Mouse (Mus musculus): ENCODE data around the gene Dlgap4. TPM values are rescaled to one million over a fixed set of nuclear protein-coding genes. Genes with fewer than 3 reads are reported as not detected.

Dlgap4 gene
- polyA plus RNA-seq, 1 experiment from 2014 or later: 10.4 TPM

DNA sequence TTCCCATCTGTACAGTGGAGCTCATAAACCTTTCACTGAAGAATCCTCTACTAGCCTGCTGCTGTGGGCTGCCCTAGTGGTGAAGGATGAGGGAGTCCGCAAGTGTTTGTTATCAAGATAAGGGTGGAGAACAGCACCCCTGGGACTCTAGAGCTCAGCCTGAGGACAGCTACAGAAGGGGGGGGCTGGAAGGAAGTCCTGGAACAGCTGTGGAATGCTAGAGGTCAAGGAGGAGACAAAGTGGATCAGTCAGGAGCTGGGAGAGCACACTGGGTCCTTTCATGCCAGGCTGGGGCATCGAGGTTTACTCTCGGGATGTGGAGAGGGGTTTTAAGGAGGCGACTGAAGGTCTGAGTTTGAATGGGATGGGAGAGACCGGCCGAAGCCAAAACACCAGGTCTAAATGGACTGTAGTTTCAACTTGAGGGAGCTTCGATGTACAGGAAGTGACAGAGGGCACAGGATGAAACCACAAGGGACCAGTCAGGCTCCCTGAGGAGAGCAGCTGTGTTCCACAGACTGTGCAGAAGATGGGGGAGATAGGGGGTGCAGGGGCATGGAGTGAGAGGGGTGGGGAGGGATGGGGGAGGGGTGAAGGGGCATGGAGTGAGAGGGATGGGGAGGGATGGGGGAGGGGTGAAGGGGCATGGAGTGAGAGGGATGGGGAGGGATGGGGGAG is 164.0 kb downstream of the Dlgap4 start:
- Histone ChIP-seq H3K9ac (no peak overlapping the region), H3K4me3 (replicated peaks) (no peak overlapping the region), H3K27ac (replicated peaks) (no peak overlapping the region), H3K4me1 (replicated peaks) (peaks cover 65% of the 10 kb centered on the region), H3K9me3 (replicated peaks) (no peaks in the 10 kb centered on the region), H3K4me2 (no peak overlapping the region), H3K36me3 (replicated peaks) (no peaks in the 10 kb centered on the region), H3K27me3 (peaks cover 20% of the 10 kb centered on the region)
- WGBS (ENCODE audit: insufficient replicate concordance): 42% methylated on average over 7 of the region's 7 CpGs
- ATAC-seq (ENCODE audit: insufficient read depth): no peak

DNA sequence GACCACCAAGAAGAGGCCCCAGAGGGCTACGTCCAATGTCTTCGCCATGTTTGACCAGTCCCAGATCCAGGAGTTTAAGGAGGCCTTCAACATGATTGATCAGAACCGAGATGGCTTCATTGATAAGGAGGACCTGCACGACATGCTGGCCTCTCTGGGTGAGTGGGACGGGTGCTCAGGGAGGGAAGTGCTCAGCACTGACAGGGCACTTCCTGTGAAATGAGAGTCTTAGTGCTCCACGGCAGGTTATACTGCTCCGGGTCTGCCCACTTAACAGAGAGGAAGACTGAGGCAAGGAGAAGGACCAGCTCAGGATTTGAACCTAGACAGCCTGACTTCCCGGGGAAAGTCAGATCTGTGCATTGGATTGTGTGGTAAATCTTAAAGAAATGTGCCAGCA is 165.1 kb downstream of the Dlgap4 start:
- H3K4me2 ChIP-seq: no peak overlapping the region
- H3K4me1 ChIP-seq (replicated peaks): peaks cover 76% of the 10 kb centered on the region
- 62% methylated on average over 8 of the region's 8 CpGs for WGBS (ENCODE audit: insufficient replicate concordance)
- H3K9ac ChIP-seq: no peak overlapping the region
- no peak overlapping the region for H3K27ac ChIP-seq (replicated peaks)
- peaks cover 20% of the 10 kb centered on the region for H3K27me3 ChIP-seq
- no peak for ATAC-seq (ENCODE audit: insufficient read depth)
- H3K4me3 ChIP-seq (replicated peaks): no peak overlapping the region
- no peaks in the 10 kb centered on the region for H3K9me3 ChIP-seq (replicated peaks)
- no peaks in the 10 kb centered on the region for H3K36me3 ChIP-seq (replicated peaks)

DNA sequence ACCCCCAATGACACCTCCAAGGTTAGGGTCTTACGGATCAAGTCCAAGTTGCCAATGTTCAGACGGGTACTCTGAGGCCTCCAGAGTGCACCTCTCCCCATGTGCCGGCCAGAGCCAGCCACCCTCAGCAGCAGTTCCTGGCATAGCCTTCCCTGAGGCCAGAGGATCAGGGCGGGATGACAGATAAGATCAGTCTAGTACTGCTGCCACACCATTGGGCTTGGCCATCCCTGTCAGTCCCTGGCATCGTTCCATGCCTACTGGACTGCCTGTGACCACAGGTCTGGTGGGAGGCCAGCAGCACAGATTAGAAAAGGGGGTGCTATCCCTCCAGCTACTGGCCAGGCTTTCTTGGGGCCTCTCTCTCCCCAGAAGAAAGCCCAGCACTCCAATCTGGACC is 165.5 kb downstream of the Dlgap4 start:
- 56% methylated on average over 5 of the region's 5 CpGs for WGBS (ENCODE audit: insufficient replicate concordance)
- Histone ChIP-seq H3K27me3 (peaks cover 20% of the 10 kb centered on the region), H3K27ac (replicated peaks) (no peak overlapping the region), H3K4me3 (replicated peaks) (no peak overlapping the region), H3K9ac (no peak overlapping the region), H3K4me1 (replicated peaks) (peaks cover 81% of the 10 kb centered on the region), H3K36me3 (replicated peaks) (no peaks in the 10 kb centered on the region), H3K9me3 (replicated peaks) (no peaks in the 10 kb centered on the region), H3K4me2 (no peak overlapping the region)
- no peak for ATAC-seq (ENCODE audit: insufficient read depth)

DNA sequence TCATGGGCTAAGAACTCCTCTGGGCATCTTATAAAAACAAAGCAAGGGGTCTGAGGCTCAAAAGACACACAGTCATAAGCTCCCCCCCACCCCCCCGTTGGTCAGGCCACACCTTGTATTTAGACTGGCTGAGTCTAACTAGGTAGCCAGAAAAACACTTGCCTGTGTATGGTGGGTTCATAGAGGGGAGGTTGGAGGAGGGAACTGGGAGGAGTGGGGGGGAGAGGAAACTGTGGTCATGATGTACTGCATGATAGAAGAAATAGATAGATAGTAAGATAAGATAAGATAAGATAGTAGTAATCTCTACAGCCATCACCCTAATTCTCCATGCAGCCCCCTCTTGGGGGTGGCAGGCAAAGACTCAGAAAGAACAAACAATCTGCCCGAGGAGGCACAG is 166.0 kb downstream of the Dlgap4 start:
- WGBS (ENCODE audit: insufficient replicate concordance): 35% methylated on average over 2 of the region's 2 CpGs
- peaks cover 85% of the 10 kb centered on the region for H3K4me1 ChIP-seq (replicated peaks)
- no peak overlapping the region for H3K4me2 ChIP-seq
- H3K9ac ChIP-seq: no peak overlapping the region
- peaks cover 18% of the 10 kb centered on the region for H3K27me3 ChIP-seq
- no peaks in the 10 kb centered on the region for H3K9me3 ChIP-seq (replicated peaks)
- H3K36me3 ChIP-seq (replicated peaks): no peaks in the 10 kb centered on the region
- H3K4me3 ChIP-seq (replicated peaks): no peak overlapping the region
- no peak for ATAC-seq (ENCODE audit: insufficient read depth)
- H3K27ac ChIP-seq (replicated peaks): no peak overlapping the region

DNA sequence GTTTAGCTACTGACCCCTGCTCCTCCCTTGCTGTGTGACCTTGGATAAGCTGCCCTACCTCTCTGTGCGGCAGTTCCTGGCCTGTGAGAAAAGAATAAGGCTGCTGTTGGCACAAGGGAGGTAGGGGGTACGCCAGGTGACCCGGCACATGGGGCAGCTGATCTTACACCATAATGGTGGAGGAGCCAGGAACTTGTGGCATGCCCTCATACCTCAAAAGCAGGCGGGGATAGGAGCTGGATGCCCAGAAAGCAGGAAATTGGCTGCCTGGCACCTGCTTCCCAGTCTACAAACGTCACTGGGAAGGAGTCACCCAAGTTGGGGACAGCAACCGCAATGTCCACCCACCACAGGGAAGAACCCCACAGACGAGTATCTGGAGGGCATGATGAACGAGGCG is 166.6 kb downstream of the Dlgap4 start:
- Histone ChIP-seq H3K27ac (replicated peaks) (no peak overlapping the region), H3K4me1 (replicated peaks) (peaks cover 83% of the 10 kb centered on the region), H3K27me3 (peaks cover 11% of the 10 kb centered on the region), H3K4me3 (replicated peaks) (no peak overlapping the region), H3K9me3 (replicated peaks) (no peaks in the 10 kb centered on the region), H3K9ac (no peak overlapping the region), H3K4me2 (peak overlapping the region; percentile 58), H3K36me3 (replicated peaks) (no peaks in the 10 kb centered on the region)
- 65% methylated on average over 9 of the region's 9 CpGs for WGBS (ENCODE audit: insufficient replicate concordance)
- ATAC-seq (ENCODE audit: insufficient read depth): no peak

DNA sequence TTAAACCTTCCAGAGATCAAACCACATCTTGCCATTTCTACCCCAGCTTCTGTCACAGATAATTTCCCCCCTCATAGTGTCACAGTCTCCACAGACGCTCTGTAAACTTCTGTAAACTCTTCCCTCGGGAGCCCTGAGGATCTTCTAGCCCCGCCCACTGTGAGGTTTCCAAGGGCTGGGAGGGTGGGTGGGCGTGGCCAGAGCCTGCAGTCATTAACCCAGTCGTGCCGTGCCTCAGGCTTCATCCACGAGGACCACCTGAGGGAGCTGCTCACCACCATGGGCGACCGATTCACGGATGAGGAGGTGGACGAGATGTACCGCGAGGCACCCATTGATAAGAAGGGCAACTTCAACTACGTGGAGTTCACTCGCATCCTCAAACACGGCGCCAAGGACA is 167.2 kb downstream of the Dlgap4 start:
- peak overlapping the region; percentile 82; the same call in 1 of the 2 replicates for H3K27ac ChIP-seq (replicated peaks)
- H3K4me3 ChIP-seq (replicated peaks): peak overlapping the region; percentile 17
- H3K4me2 ChIP-seq: peak overlapping the region; percentile 58
- ATAC-seq (ENCODE audit: insufficient read depth): no peak
- no peaks in the 10 kb centered on the region for H3K9me3 ChIP-seq (replicated peaks)
- peaks cover 5% of the 10 kb centered on the region for H3K27me3 ChIP-seq
- 15% methylated on average over 17 of the region's 17 CpGs for WGBS (ENCODE audit: insufficient replicate concordance)
- H3K9ac ChIP-seq: no peak overlapping the region
- no peaks in the 10 kb centered on the region for H3K36me3 ChIP-seq (replicated peaks)
- H3K4me1 ChIP-seq (replicated peaks): peaks cover 83% of the 10 kb centered on the region

DNA sequence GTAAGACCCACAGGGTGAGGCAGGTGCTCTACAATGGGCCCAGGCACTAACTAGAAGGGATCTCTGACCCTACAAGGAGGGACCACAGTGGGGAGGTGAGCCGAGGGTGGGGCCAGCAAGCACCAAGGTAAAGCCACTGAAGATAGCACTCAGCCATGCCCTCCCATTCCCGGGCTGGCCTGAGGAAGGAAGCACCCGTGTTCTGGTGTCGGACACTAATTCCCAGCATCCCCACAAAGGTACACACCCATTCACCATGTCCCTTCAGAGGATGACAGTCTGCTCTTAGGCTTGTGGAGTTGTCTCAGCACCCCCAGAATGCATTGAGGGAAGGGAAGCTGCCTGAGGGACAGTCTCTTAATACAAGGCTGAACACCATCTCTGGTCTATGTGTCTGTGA is 167.8 kb downstream of the Dlgap4 start:
- H3K4me2 ChIP-seq: peak overlapping the region; percentile 58
- no peak for ATAC-seq (ENCODE audit: insufficient read depth)
- H3K4me3 ChIP-seq (replicated peaks): peak overlapping the region; percentile 17
- H3K27me3 ChIP-seq: no peaks in the 10 kb centered on the region
- no peaks in the 10 kb centered on the region for H3K9me3 ChIP-seq (replicated peaks)
- peaks cover 81% of the 10 kb centered on the region for H3K4me1 ChIP-seq (replicated peaks)
- no peak overlapping the region for H3K9ac ChIP-seq
- 55% methylated on average over 4 of the region's 4 CpGs for WGBS (ENCODE audit: insufficient replicate concordance)
- H3K27ac ChIP-seq (replicated peaks): peak overlapping the region; percentile 82
- no peaks in the 10 kb centered on the region for H3K36me3 ChIP-seq (replicated peaks)

DNA sequence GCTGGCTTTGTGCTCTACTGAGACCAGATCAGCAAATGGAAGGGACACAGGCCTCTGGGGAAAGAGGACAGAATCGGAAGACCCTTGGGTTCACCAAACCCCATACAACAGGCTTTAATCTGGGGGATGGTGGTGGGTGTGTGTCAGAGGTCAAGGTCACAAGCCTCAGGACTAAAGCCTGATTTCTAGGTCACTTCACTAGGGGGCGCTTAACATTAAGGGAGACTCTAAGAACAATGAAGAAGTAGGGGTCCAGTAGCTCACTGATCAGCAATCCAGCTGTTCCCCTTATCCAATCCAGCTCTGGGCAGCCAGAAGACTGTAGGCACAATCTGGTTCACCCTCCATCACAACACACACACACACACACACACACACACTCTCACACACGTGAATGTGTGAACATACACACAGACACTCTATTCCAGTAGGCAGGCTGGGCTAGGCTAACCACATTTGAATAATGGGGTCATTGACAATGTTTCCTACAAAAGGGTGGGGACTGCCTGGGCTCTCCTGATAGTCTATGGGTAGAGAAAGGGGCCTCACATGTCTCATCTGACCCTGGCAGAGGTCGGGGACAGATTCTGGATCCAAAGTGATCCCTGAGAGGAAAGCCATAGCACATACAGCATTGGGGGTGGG is 168.5 kb downstream of the Dlgap4 start:
- peak; percentile 70 for ATAC-seq (ENCODE audit: insufficient read depth)
- no peak overlapping the region for H3K4me3 ChIP-seq (replicated peaks)
- 26% methylated on average over 4 of the region's 4 CpGs for WGBS (ENCODE audit: insufficient replicate concordance)
- no peaks in the 10 kb centered on the region for H3K36me3 ChIP-seq (replicated peaks)
- H3K4me1 ChIP-seq (replicated peaks): peaks cover 81% of the 10 kb centered on the region
- no peaks in the 10 kb centered on the region for H3K27me3 ChIP-seq
- H3K4me2 ChIP-seq: peak overlapping the region; percentile 58
- H3K9me3 ChIP-seq (replicated peaks): no peaks in the 10 kb centered on the region
- peak overlapping the region; percentile 6; the same call in 1 of the 2 replicates for H3K9ac ChIP-seq
- peak overlapping the region; percentile 82 for H3K27ac ChIP-seq (replicated peaks)

DNA sequence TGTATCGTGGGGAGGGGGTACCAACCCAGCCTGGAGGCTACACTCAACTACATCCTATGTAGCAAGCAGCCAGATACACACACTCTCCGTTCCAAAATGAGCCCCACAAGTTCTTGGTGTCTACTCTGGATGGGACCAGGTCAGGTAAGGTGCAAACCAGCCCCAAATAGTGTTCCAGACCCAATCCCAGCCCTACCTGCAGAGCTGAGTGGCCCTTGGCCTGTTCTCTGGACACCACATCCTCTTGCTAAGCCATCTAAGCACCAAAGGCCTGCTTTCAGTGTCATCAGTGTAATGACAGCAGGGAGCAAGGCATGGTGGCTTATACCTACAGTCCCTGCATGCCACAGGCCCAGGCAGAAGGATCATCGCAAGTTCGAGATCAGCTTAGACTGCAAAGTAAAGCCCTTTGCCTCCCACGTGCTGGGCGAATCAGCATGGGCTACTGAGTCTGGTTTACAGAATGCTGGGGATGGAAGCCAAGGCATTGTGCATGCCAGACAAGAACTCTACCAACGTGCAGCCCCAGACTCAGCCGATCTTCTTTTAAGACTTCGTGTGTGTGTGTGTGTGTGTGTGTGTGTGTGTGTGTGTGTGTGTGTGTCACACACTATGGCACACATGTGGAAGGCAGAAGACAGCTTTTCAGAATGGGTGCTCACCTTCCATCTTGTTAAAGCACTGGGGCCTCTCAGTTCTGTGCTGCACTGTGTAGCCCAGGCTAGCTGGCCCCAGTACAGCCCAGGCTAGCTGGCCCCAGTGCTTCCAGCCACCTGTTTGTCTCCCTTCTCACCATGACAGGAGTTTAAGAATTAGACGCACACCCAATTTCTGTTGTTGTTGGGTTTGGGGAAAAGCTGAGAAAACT is 169.2 kb downstream of the Dlgap4 start:
- WGBS (ENCODE audit: insufficient replicate concordance): 47% methylated on average over 10 of the region's 10 CpGs
- 0 out of 2 replicates have a peak overlapping the region, but pooled peaks have one; percentile 23 for H3K9ac ChIP-seq
- peak overlapping the region; percentile 82 for H3K27ac ChIP-seq (replicated peaks)
- peak overlapping the region; percentile 58 for H3K4me2 ChIP-seq
- ATAC-seq (ENCODE audit: insufficient read depth): peak; percentile 40; the same call in 1 of the 2 replicates
- no peak overlapping the region for H3K4me3 ChIP-seq (replicated peaks)
- H3K36me3 ChIP-seq (replicated peaks): no peaks in the 10 kb centered on the region
- H3K9me3 ChIP-seq (replicated peaks): no peaks in the 10 kb centered on the region
- H3K4me1 ChIP-seq (replicated peaks): peaks cover 73% of the 10 kb centered on the region
- H3K27me3 ChIP-seq: no peaks in the 10 kb centered on the region

DNA sequence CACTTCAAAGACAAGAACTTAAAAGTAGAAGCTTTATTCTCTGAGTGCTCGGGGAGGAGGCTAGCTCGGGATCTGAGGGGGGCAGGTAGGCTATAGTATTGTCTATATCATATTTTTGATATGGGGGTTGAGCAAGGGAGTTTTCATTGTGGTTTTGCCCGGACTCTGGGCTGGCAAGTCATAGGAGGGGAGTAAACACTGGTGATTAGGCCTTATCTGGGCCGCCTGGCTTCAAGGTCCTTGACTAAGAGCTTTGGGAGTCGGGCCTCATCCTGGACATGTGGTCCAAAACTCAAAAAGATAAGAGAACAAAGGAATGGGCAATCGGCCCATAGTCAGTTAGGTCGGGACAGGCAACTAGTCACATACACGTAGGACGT is 169.8 kb downstream of the Dlgap4 start:
- 13% methylated on average over 9 of the region's 9 CpGs for WGBS (ENCODE audit: insufficient replicate concordance)
- ATAC-seq (ENCODE audit: insufficient read depth): peak; percentile 80
- H3K36me3 ChIP-seq (replicated peaks): no peaks in the 10 kb centered on the region
- H3K4me1 ChIP-seq (replicated peaks): peaks cover 70% of the 10 kb centered on the region
- H3K9me3 ChIP-seq (replicated peaks): no peaks in the 10 kb centered on the region
- H3K4me3 ChIP-seq (replicated peaks): no peak overlapping the region
- H3K27me3 ChIP-seq: no peaks in the 10 kb centered on the region
- H3K4me2 ChIP-seq: peak overlapping the region; percentile 38
- H3K9ac ChIP-seq: 0 out of 2 replicates have a peak overlapping the region, but pooled peaks have one; percentile 23
- peak overlapping the region; percentile 82 for H3K27ac ChIP-seq (replicated peaks)

DNA sequence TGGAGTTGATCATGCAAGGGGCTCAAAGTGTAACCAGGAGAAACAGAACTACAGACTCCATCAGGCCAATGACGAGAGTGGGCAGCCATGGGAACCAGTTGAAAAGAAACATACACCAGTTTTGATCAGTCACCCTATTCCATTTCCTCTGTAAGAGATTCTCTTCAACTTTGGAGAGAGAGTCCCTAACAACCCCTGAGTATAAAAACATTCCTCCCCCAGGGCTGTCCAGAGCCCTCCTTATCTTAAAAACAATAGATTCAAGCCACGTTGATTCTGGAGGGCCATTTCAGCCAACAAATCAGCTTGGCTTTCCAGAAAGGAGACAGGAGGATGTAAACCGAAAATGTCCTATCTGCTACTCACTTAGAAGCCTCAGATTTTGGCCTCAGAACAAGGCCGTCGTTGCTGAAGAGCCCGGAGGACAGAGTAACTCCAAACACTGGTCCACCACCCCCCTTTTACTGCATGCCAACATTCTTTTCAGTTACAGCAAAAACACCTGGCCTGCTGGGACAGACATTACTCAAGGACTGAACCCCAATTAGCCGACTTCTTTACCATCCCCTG is 170.6 kb downstream of the Dlgap4 start:
- 33% methylated on average over 7 of the region's 7 CpGs for WGBS (ENCODE audit: insufficient replicate concordance)
- peak overlapping the region; percentile 82 for H3K27ac ChIP-seq (replicated peaks)
- peaks cover 64% of the 10 kb centered on the region for H3K4me1 ChIP-seq (replicated peaks)
- no peaks in the 10 kb centered on the region for H3K27me3 ChIP-seq
- H3K4me2 ChIP-seq: no peak overlapping the region
- H3K9me3 ChIP-seq (replicated peaks): no peaks in the 10 kb centered on the region
- ATAC-seq (ENCODE audit: insufficient read depth): no peak
- no peak overlapping the region for H3K9ac ChIP-seq
- H3K36me3 ChIP-seq (replicated peaks): no peaks in the 10 kb centered on the region
- H3K4me3 ChIP-seq (replicated peaks): no peak overlapping the region

Measured in liver, embryonic 15.5 days (tissue).